11 mouse cellular contexts compared by ENCODE assay signal in genomic region chr4:156169129-156169528, GRCm38 (mm10).
"Had no signal": no experiment of that assay in that cellular context is flagged by ENCODE, and none has a peak within 500 bp of the region (broad histone marks: within the 10 kb centered on the region; RNA-seq: fewer than 3 reads in every experiment).

No protein-coding gene starts in this region.

- DNase-seq: kidney, adult 11 months; kidney, adult 8-10 months; kidney, postnatal 10 days; kidney, postnatal 36 days; lung, adult 18-20 months; lung, postnatal 10 days; lung, postnatal 36 days; spleen, adult 18-20 months; thymus, adult 2 months; thymus, postnatal 14 days; thymus, postnatal 4 days had no signal
